Mouse (Mus musculus): Measurements from ENCODE around the gene Hsd11b2.

DNA sequence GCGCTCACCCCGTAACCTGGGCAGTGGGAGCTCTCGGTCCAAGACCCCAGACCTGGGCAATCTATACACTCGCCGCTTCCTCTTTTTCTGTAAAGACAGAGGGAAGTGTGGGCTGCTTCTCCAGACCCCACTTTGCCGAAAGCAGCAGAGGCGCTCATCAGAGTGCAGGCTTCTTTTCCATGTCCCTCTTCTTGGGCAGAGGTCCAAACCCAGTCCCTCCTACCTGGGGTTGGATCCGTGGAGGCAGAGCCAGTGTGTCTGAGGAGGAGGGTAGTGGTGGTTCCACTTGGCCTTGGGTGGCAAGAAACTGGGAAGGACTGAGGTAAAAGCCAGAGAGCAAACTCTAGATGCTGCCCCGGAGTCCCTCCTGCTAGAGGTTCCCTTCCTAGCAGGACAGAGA is 45.6 kb upstream of the Hsd11b2 start:
- TF ChIP-seq CTCF (conservative IDR thresholded peaks at IDR 0.05; ENCODE audit: low read length) (no peak), NANOG (IDR thresholded peaks at IDR 0.05; ENCODE audit: borderline replicate concordance, low read length) (no peak)

All from E14TG2a.4 (cell line).